Mouse (Mus musculus): Measurements from ENCODE around the gene 4930544D05Rik.

Gene 4930544D05Rik

GRCm38 (mm10) chr11:70623053-70623742 is 7.5 kb downstream of the 4930544D05Rik start:
- Histone ChIP-seq H3K4me1 (replicated peaks; ENCODE audit: low read depth, low read length) (peaks cover 42% of the 10 kb centered on the region), H3K9me3 (ENCODE audit: low read length) (no peaks in the 10 kb centered on the region), H3K27me3 (ENCODE audit: insufficient read depth, low read length) (peaks cover 10% of the 10 kb centered on the region), H3K4me3 (replicated peaks; ENCODE audit: low read length) (no peak overlapping the region; the same call in 1 of the 2 replicates), H3K36me3 (ENCODE audit: insufficient read depth, low read length) (no peaks in the 10 kb centered on the region)
- TF ChIP-seq POU5F1 (IDR thresholded peaks at IDR 0.05; ENCODE audit: borderline replicate concordance, low read length) = no peak
- TF ChIP-seq NANOG (IDR thresholded peaks at IDR 0.05; ENCODE audit: borderline replicate concordance, low read length) = no peak
- TF ChIP-seq CTCF (conservative IDR thresholded peaks at IDR 0.05; ENCODE audit: low read length) = peak; percentile 52

- H3K4me3 ChIP-seq (replicated peaks; ENCODE audit: low read length) = no peak overlapping the region
- H3K4me1 ChIP-seq (replicated peaks; ENCODE audit: low read depth, low read length) = peaks cover 42% of the 10 kb centered on the region
- H3K27me3 ChIP-seq (ENCODE audit: insufficient read depth, low read length) = no peaks in the 10 kb centered on the region
- TF ChIP-seq NANOG (IDR thresholded peaks at IDR 0.05; ENCODE audit: borderline replicate concordance, low read length) (no peak), CTCF (conservative IDR thresholded peaks at IDR 0.05; ENCODE audit: low read length) (peak; percentile 92)
- no peaks in the 10 kb centered on the region for H3K9me3 ChIP-seq (ENCODE audit: low read length)
- no peaks in the 10 kb centered on the region for H3K36me3 ChIP-seq (ENCODE audit: insufficient read depth, low read length)
These were observed 9.8 kb downstream of the 4930544D05Rik start for GRCm38 (mm10) chr11:70625473-70625872.

- Histone ChIP-seq H3K4me3 (replicated peaks; ENCODE audit: low read length) (no peak overlapping the region), H3K4me1 (replicated peaks; ENCODE audit: low read depth, low read length) (peaks cover 38% of the 10 kb centered on the region), H3K36me3 (ENCODE audit: insufficient read depth, low read length) (no peaks in the 10 kb centered on the region), H3K27me3 (ENCODE audit: insufficient read depth, low read length) (no peaks in the 10 kb centered on the region), H3K9me3 (ENCODE audit: low read length) (no peaks in the 10 kb centered on the region)
- no peak for TF ChIP-seq NANOG (IDR thresholded peaks at IDR 0.05; ENCODE audit: borderline replicate concordance, low read length)
- TF ChIP-seq POU5F1 (IDR thresholded peaks at IDR 0.05; ENCODE audit: borderline replicate concordance, low read length) = no peak
- no peak for TF ChIP-seq CTCF (conservative IDR thresholded peaks at IDR 0.05; ENCODE audit: low read length)
These were observed 11.2 kb downstream of the 4930544D05Rik start for GRCm38 (mm10) chr11:70626877-70627276.

- Histone ChIP-seq H3K36me3 (ENCODE audit: insufficient read depth, low read length) (no peaks in the 10 kb centered on the region), H3K9me3 (ENCODE audit: low read length) (no peaks in the 10 kb centered on the region), H3K4me1 (replicated peaks; ENCODE audit: low read depth, low read length) (peaks cover 23% of the 10 kb centered on the region), H3K4me3 (replicated peaks; ENCODE audit: low read length) (no peak overlapping the region), H3K27me3 (ENCODE audit: insufficient read depth, low read length) (no peaks in the 10 kb centered on the region)
- TF ChIP-seq CTCF (conservative IDR thresholded peaks at IDR 0.05; ENCODE audit: low read length) (no peak), NANOG (IDR thresholded peaks at IDR 0.05; ENCODE audit: borderline replicate concordance, low read length) (no peak), POU5F1 (IDR thresholded peaks at IDR 0.05; ENCODE audit: borderline replicate concordance, low read length) (no peak)
These were observed 12.8 kb downstream of the 4930544D05Rik start for GRCm38 (mm10) chr11:70628431-70628830.

GRCm38 (mm10) chr11:70629557-70629956 is 13.9 kb downstream of the 4930544D05Rik start:
- TF ChIP-seq POU5F1 (IDR thresholded peaks at IDR 0.05; ENCODE audit: borderline replicate concordance, low read length) = no peak
- TF ChIP-seq NANOG (IDR thresholded peaks at IDR 0.05; ENCODE audit: borderline replicate concordance, low read length) = no peak
- TF ChIP-seq CTCF (conservative IDR thresholded peaks at IDR 0.05; ENCODE audit: low read length) = peak; percentile 13; the same call in 1 of the 2 replicates
- Histone ChIP-seq H3K9me3 (ENCODE audit: low read length) (no peaks in the 10 kb centered on the region), H3K4me1 (replicated peaks; ENCODE audit: low read depth, low read length) (peaks cover 15% of the 10 kb centered on the region), H3K27me3 (ENCODE audit: insufficient read depth, low read length) (no peaks in the 10 kb centered on the region), H3K4me3 (replicated peaks; ENCODE audit: low read length) (no peak overlapping the region), H3K36me3 (ENCODE audit: insufficient read depth, low read length) (no peaks in the 10 kb centered on the region)

GRCm38 (mm10) chr11:70630129-70630528 is 14.5 kb downstream of the 4930544D05Rik start:
- no peaks in the 10 kb centered on the region for H3K9me3 ChIP-seq (ENCODE audit: low read length)
- peaks cover 15% of the 10 kb centered on the region for H3K4me1 ChIP-seq (replicated peaks; ENCODE audit: low read depth, low read length)
- no peaks in the 10 kb centered on the region for H3K36me3 ChIP-seq (ENCODE audit: insufficient read depth, low read length)
- no peak overlapping the region for H3K4me3 ChIP-seq (replicated peaks; ENCODE audit: low read length)
- TF ChIP-seq NANOG (IDR thresholded peaks at IDR 0.05; ENCODE audit: borderline replicate concordance, low read length) (no peak), POU5F1 (IDR thresholded peaks at IDR 0.05; ENCODE audit: borderline replicate concordance, low read length) (no peak), CTCF (conservative IDR thresholded peaks at IDR 0.05; ENCODE audit: low read length) (no peak)
- H3K27me3 ChIP-seq (ENCODE audit: insufficient read depth, low read length) = no peaks in the 10 kb centered on the region

- H3K36me3 ChIP-seq (ENCODE audit: insufficient read depth, low read length) = no peaks in the 10 kb centered on the region
- no peaks in the 10 kb centered on the region for H3K4me1 ChIP-seq (replicated peaks; ENCODE audit: low read depth, low read length)
- H3K27me3 ChIP-seq (ENCODE audit: insufficient read depth, low read length) = 0 out of 2 replicates have a peak, but pooled peaks cover 3% of the 10 kb centered on the region
- TF ChIP-seq POU5F1 (IDR thresholded peaks at IDR 0.05; ENCODE audit: borderline replicate concordance, low read length) (no peak), CTCF (conservative IDR thresholded peaks at IDR 0.05; ENCODE audit: low read length) (no peak), NANOG (IDR thresholded peaks at IDR 0.05; ENCODE audit: borderline replicate concordance, low read length) (no peak)
- no peak overlapping the region for H3K4me3 ChIP-seq (replicated peaks; ENCODE audit: low read length)
- no peaks in the 10 kb centered on the region for H3K9me3 ChIP-seq (ENCODE audit: low read length)
These were observed 20.0 kb downstream of the 4930544D05Rik start for GRCm38 (mm10) chr11:70635601-70636000.

GRCm38 (mm10) chr11:70637764-70638163 is 22.1 kb downstream of the 4930544D05Rik start:
- Histone ChIP-seq H3K9me3 (ENCODE audit: low read length) (no peaks in the 10 kb centered on the region), H3K27me3 (ENCODE audit: insufficient read depth, low read length) (0 out of 2 replicates have a peak, but pooled peaks cover 3% of the 10 kb centered on the region), H3K4me3 (replicated peaks; ENCODE audit: low read length) (no peak overlapping the region), H3K36me3 (ENCODE audit: insufficient read depth, low read length) (peaks cover 4% of the 10 kb centered on the region; the same call in 1 of the 2 replicates), H3K4me1 (replicated peaks; ENCODE audit: low read depth, low read length) (no peaks in the 10 kb centered on the region)
- TF ChIP-seq CTCF (conservative IDR thresholded peaks at IDR 0.05; ENCODE audit: low read length) (no peak), POU5F1 (IDR thresholded peaks at IDR 0.05; ENCODE audit: borderline replicate concordance, low read length) (no peak), NANOG (IDR thresholded peaks at IDR 0.05; ENCODE audit: borderline replicate concordance, low read length) (no peak)

Measured in E14TG2a.4 (cell line).